Mouse (Mus musculus) cerebellum, adult 2 months (tissue): ENCODE data around the gene Mtfp1.

Experiments used
- CTCF ChIP-seq: fragments of 200-500 bp; IDR thresholded peaks from 2 replicates; pipeline ENCODE4 v1.5.1; 2011; ENCODE audit warnings: low read depth, mild to moderate bottlenecking, control low read depth, low read length, moderate library complexity, borderline replicate concordance; ENCODE audit not compliant: insufficient read depth
- POLR2A ChIP-seq: fragments of 200-500 bp; IDR thresholded peaks from 2 replicates; pipeline ENCODE4 v1.6.1; 2011; ENCODE audit warnings: low read length, control low read depth, borderline replicate concordance; ENCODE audit not compliant: insufficient read depth

DNA sequence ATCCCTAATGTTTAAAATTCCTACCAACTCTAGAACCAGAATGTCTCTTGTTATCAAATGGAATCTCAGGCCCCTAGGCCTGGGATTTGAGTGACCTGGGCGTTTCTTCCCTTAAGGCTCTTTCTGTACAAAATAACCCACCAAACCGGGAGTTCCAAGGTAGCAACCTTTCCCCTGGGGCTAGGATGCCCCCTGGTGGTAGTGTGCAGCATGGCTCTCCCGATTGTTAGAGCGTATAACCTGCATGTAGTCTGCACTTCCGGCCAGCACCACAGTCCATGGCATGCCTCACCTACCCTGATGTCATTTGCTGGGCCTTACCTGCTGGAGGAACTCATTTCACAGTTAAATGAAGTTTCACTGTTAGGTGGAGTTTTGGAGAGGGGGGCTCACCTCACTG, 28.7 kb upstream of the Mtfp1 start:
- no peak for TF ChIP-seq POLR2A
- TF ChIP-seq CTCF, result peak; percentile 58
